ENCODE assay signal across 18 mouse cellular contexts in the genomic region with DNA sequence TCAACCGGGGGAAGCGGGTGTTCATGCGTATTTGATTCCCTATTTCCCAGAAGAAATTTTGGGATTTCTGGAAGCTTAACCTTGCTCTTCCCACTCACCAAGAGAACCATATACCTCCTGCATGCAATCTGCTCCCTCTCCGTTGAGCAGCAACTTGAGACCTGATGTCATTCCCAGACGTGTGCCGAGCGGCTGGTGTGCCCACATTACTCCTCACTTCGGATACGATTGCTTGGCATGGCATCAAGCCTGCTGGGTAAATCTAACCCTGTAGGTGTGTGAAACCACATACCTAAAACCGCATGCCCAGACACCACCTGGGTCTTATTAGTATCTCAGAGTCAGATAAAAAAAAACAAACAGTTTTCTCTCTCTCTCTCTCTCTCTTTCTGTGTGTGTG. TPM values are rescaled to one million over a fixed set of nuclear protein-coding genes. Genes with fewer than 3 reads are reported as not detected.
DNase-seq lines count a peak whose midpoint lies in the region; ATAC-seq lines count a peak whose summit lies in the region.
"Had no signal": no experiment of that assay in that cellular context is flagged by ENCODE, and none has a peak within 500 bp of the region (broad histone marks: within the 10 kb centered on the region; RNA-seq: fewer than 3 reads in every experiment).

No protein-coding gene starts in this region.

- intact Hi-C loops in left cerebral cortex, postnatal 4 days (cut with DNase I) = no loop called here
- intact Hi-C loops in left cerebral cortex, postnatal 14 days (cut with DNase I) = no loop called here

- ATAC-seq in cerebellum, adult (ENCODE audit: insufficient number of reproducible peaks, low FRiP score, low TSS enrichment) = no peak
- peak; percentile 85 for ATAC-seq in frontal cortex, adult (ENCODE audit: low TSS enrichment)
- ATAC-seq: forebrain, embryonic 13.5 days; forebrain, postnatal 0 days; intestine, embryonic 16.5 days had no signal

- DNase-seq in cerebellum, adult 9-10 months = peak; percentile 26
- no peak for DNase-seq in frontal cortex, postnatal 25 days (ENCODE audit: low spot score in 2 of 2)
- peak; percentile 54 for DNase-seq in left cerebral cortex, postnatal 4 days
- no peak for DNase-seq in left cerebral cortex, postnatal 14 days (ENCODE audit: low spot score in 2 of 2)
- DNase-seq in layer of hippocampus, adult 9-11 months = no peak
- DNase-seq: adrenal gland, postnatal 10 days; gastrocnemius, postnatal 36 days; heart, adult 18-20 months; heart, postnatal 10 days had no signal

RNA-seq across cellular contexts. Expression of gene Gphb5, which starts 42.1 kb away (rescaled TPM):
- total RNA-seq in left cerebral cortex, postnatal 4 days (2021) = not detected
- total RNA-seq in left cerebral cortex, postnatal 14 days (2021) = not detected
- total RNA-seq: adrenal gland, postnatal 10 days; adrenal gland, postnatal 4 days; forebrain, postnatal 0 days; gastrocnemius, adult 8-10 months; gastrocnemius, postnatal 36 days; heart, adult 18-20 months; heart, postnatal 10 days; hematopoietic stem cell, adult 5-6 weeks; MEL had no signal

Comparison
In these comparisons a context has a peak if more than half of its experiments do, and no peak if none do; other contexts are left out.
1. DNase-seq: peak in cerebellum, adult 9-10 months (single experiment) and left cerebral cortex, postnatal 4 days (single experiment); none in frontal cortex, postnatal 25 days (0 of 2), left cerebral cortex, postnatal 14 days (0 of 2) and layer of hippocampus, adult 9-11 months (single experiment).